Mouse (Mus musculus) limb, embryonic 10.5 days (tissue): ENCODE measurements around the gene Nup155. TPM values are rescaled to one million over a fixed set of nuclear protein-coding genes. Genes with fewer than 3 reads are reported as not detected.

ENCODE experiments used
- DNase-seq: peaks from one replicate; pipeline ENCODE4 v3.0.0-alpha.2; 2017; ENCODE audit warnings: low spot score
- H3K27ac ChIP-seq: fragments of 300-500 bp; sonication (generic); 2 replicates; pipeline ENCODE4 v1.5.1; 2016; ENCODE audit warnings: mild to moderate bottlenecking
- H3K27me3 ChIP-seq: fragments of 300-500 bp; sonication (generic); 2 replicates; pipeline ENCODE4 v1.6.1; 2016; ENCODE audit warnings: low read depth, mild to moderate bottlenecking; ENCODE audit not compliant: poor library complexity, severe bottlenecking
- H3K36me3 ChIP-seq: fragments of 300-500 bp; sonication (generic); 2 replicates; pipeline ENCODE4 v1.6.1; 2016; ENCODE audit warnings: mild to moderate bottlenecking, moderate library complexity
- H3K4me1 ChIP-seq: fragments of 300-500 bp; sonication (generic); 2 replicates; pipeline ENCODE4 v1.6.1; 2016
- H3K4me3 ChIP-seq: fragments of 300-500 bp; sonication (generic); 2 replicates; pipeline ENCODE4 v1.5.1; 2016; ENCODE audit warnings: mild to moderate bottlenecking, moderate library complexity
- H3K9me3 ChIP-seq: fragments of 300-500 bp; sonication (generic); replicated peaks from 2 replicates; pipeline ENCODE4 v1.6.1; 2016; ENCODE audit warnings: mild to moderate bottlenecking
- WGBS: fragments of 180-500 bp; shearing (Covaris S2); methylation state at CpG from one replicate; pipeline ENCODE4 v1.1.7; 2016; 5-methylcytosine and 5-hydroxymethylcytosine counted together
- polyA plus RNA-seq: library from polyadenylated mRNA; unstranded; fragments of >200 nt; fragmentation: Nextera tagmentation; extraction: Ambion mirVana; gene quantifications from 2 replicates; pipeline ENCODE4 v1.2.1, GENCODE M21; 2016

Gene Nup155
- polyA plus RNA-seq, 1 experiment from 2014 or later, result 31.0 TPM

- peak overlapping the region; percentile 89 for H3K27ac ChIP-seq
- H3K4me3 ChIP-seq, result peak overlapping the region; percentile 79
- WGBS, result 5% methylated on average over 8 of the region's 8 CpGs
- no peak for DNase-seq
- peaks cover 14% of the 10 kb centered on the region for H3K4me1 ChIP-seq
- no peaks in the 10 kb centered on the region for H3K9me3 ChIP-seq
- H3K27me3 ChIP-seq, result no peaks in the 10 kb centered on the region
- peaks cover 40% of the 10 kb centered on the region for H3K36me3 ChIP-seq
Observed at GRCm38 (mm10) chr15:8109782-8110181, 709 bp downstream of the Nup155 start.

- H3K27ac ChIP-seq, result no peak overlapping the region
- no peaks in the 10 kb centered on the region for H3K4me1 ChIP-seq
- no peaks in the 10 kb centered on the region for H3K27me3 ChIP-seq
- DNase-seq, result no peak
- peaks cover 97% of the 10 kb centered on the region for H3K36me3 ChIP-seq
- no peaks in the 10 kb centered on the region for H3K9me3 ChIP-seq
- WGBS, result 85% methylated on average over 1 of the region's 1 CpGs
- H3K4me3 ChIP-seq, result no peak overlapping the region
Observed at GRCm38 (mm10) chr15:8129281-8129680, 20.2 kb downstream of the Nup155 start.

GRCm38 (mm10) chr15:8131268-8131667, 22.2 kb downstream of the Nup155 start:
- no peaks in the 10 kb centered on the region for H3K9me3 ChIP-seq
- no peak overlapping the region for H3K4me3 ChIP-seq
- no peaks in the 10 kb centered on the region for H3K4me1 ChIP-seq
- no peak for DNase-seq
- no peaks in the 10 kb centered on the region for H3K27me3 ChIP-seq
- H3K27ac ChIP-seq, result no peak overlapping the region
- WGBS, result 96% methylated on average over 3 of the region's 3 CpGs
- peaks cover 99% of the 10 kb centered on the region for H3K36me3 ChIP-seq

GRCm38 (mm10) chr15:8131761-8132160, 22.7 kb downstream of the Nup155 start:
- Histone ChIP-seq H3K4me1 (no peaks in the 10 kb centered on the region), H3K9me3 (no peaks in the 10 kb centered on the region), H3K4me3 (no peak overlapping the region), H3K27ac (no peak overlapping the region), H3K36me3 (peaks cover 99% of the 10 kb centered on the region), H3K27me3 (no peaks in the 10 kb centered on the region)
- no peak for DNase-seq

- H3K27me3 ChIP-seq, result no peaks in the 10 kb centered on the region
- peaks cover 99% of the 10 kb centered on the region for H3K36me3 ChIP-seq
- H3K4me1 ChIP-seq, result no peaks in the 10 kb centered on the region
- no peak for DNase-seq
- H3K4me3 ChIP-seq, result no peak overlapping the region
- no peaks in the 10 kb centered on the region for H3K9me3 ChIP-seq
- WGBS, result 93% methylated on average over 5 of the region's 5 CpGs
- no peak overlapping the region for H3K27ac ChIP-seq
Observed at GRCm38 (mm10) chr15:8135606-8136005, 26.5 kb downstream of the Nup155 start.

- DNase-seq, result no peak
- no peaks in the 10 kb centered on the region for H3K9me3 ChIP-seq
- no peaks in the 10 kb centered on the region for H3K4me1 ChIP-seq
- no peak overlapping the region for H3K4me3 ChIP-seq
- 91% methylated on average over 1 of the region's 1 CpGs for WGBS
- H3K36me3 ChIP-seq, result peaks cover 71% of the 10 kb centered on the region
- no peak overlapping the region for H3K27ac ChIP-seq
- no peaks in the 10 kb centered on the region for H3K27me3 ChIP-seq
Observed at GRCm38 (mm10) chr15:8161841-8162240, 52.8 kb downstream of the Nup155 start.

GRCm38 (mm10) chr15:8168591-8169265, 59.7 kb downstream of the Nup155 start, which contains the start of gene Cplane1:
Gene Cplane1 (plus strand): TSS chr15:8169106.
- Histone ChIP-seq H3K27me3 (no peaks in the 10 kb centered on the region), H3K4me3 (peak within 1 kb of the TSS; percentile 77), H3K36me3 (peaks cover 31% of the 10 kb centered on the region), H3K27ac (peak within 1 kb of the TSS; percentile 93), H3K9me3 (no peaks in the 10 kb centered on the region), H3K4me1 (no peaks in the 10 kb centered on the region)
- peak; percentile 98 for DNase-seq
- WGBS, result under 1% methylated on average over 47 of the region's 47 CpGs

GRCm38 (mm10) chr15:8169266-8169746, 60.2 kb downstream of the Nup155 start:
- H3K4me3 ChIP-seq, result peak overlapping the region; percentile 77
- peak overlapping the region; percentile 93 for H3K27ac ChIP-seq
- H3K9me3 ChIP-seq, result no peaks in the 10 kb centered on the region
- no peaks in the 10 kb centered on the region for H3K4me1 ChIP-seq
- under 1% methylated on average over 25 of the region's 25 CpGs for WGBS
- H3K27me3 ChIP-seq, result no peaks in the 10 kb centered on the region
- peaks cover 37% of the 10 kb centered on the region for H3K36me3 ChIP-seq
- DNase-seq, result no peak

GRCm38 (mm10) chr15:8189563-8189962, 80.5 kb downstream of the Nup155 start:
- no peak for DNase-seq
- Histone ChIP-seq H3K27me3 (no peaks in the 10 kb centered on the region), H3K4me3 (no peak overlapping the region), H3K4me1 (no peaks in the 10 kb centered on the region), H3K9me3 (no peaks in the 10 kb centered on the region), H3K36me3 (peaks cover 77% of the 10 kb centered on the region), H3K27ac (no peak overlapping the region)
- WGBS, result 87% methylated on average over 3 of the region's 3 CpGs

- 93% methylated on average over 3 of the region's 3 CpGs for WGBS
Observed at GRCm38 (mm10) chr15:8190435-8190834, 81.4 kb downstream of the Nup155 start.

GRCm38 (mm10) chr15:8200317-8200716, 91.2 kb downstream of the Nup155 start:
- no peaks in the 10 kb centered on the region for H3K27me3 ChIP-seq
- H3K4me1 ChIP-seq, result no peaks in the 10 kb centered on the region
- no peaks in the 10 kb centered on the region for H3K9me3 ChIP-seq
- H3K4me3 ChIP-seq, result no peak overlapping the region
- H3K27ac ChIP-seq, result no peak overlapping the region
- peaks cover 85% of the 10 kb centered on the region for H3K36me3 ChIP-seq
- no peak for DNase-seq

More at GRCm38 (mm10) chr15:8190435-8190834, 81.4 kb downstream of the Nup155 start:
- DNase-seq, result no peak
- H3K27me3 ChIP-seq, result no peaks in the 10 kb centered on the region
- H3K36me3 ChIP-seq, result peaks cover 85% of the 10 kb centered on the region
- H3K4me1 ChIP-seq, result no peaks in the 10 kb centered on the region
- H3K9me3 ChIP-seq, result no peaks in the 10 kb centered on the region
- no peak overlapping the region for H3K27ac ChIP-seq
- H3K4me3 ChIP-seq, result no peak overlapping the region

- no peak overlapping the region for H3K4me3 ChIP-seq
- H3K36me3 ChIP-seq, result peaks cover 78% of the 10 kb centered on the region
- no peaks in the 10 kb centered on the region for H3K27me3 ChIP-seq
- H3K27ac ChIP-seq, result no peak overlapping the region
- no peaks in the 10 kb centered on the region for H3K4me1 ChIP-seq
- no peak for DNase-seq
- 94% methylated on average over 6 of the region's 6 CpGs for WGBS
- no peaks in the 10 kb centered on the region for H3K9me3 ChIP-seq
Observed at GRCm38 (mm10) chr15:8208362-8208761, 99.3 kb downstream of the Nup155 start.
